Mouse (Mus musculus): ENCODE data around the gene Esrrg.

- no peak for TF ChIP-seq CTCF (IDR thresholded peaks at IDR 0.05)
- no peak for TF ChIP-seq POLR2A (IDR thresholded peaks at IDR 0.05; ENCODE audit: insufficient read depth, low read depth, low read length)
Measured at GRCm38 (mm10) chr1:187653390-187653789, 44.8 kb downstream of the Esrrg start.
